Mouse (Mus musculus) stomach, postnatal 0 days (tissue): Measurements from ENCODE around the gene Gzmf. TPM values are rescaled to one million over a fixed set of nuclear protein-coding genes. Genes with fewer than 3 reads are reported as not detected.
"Not testable (repeated sequence)": the region's sequence is repeated elsewhere in the genome, so short reads cannot be mapped to it uniquely, and the experiment has no call there.

Source experiments
- ATAC-seq: fragments of 200-750 bp; cut with Nextera tagmentation; 2 replicates; pipeline ENCODE4 v1.8.0; 2017; ENCODE audit not compliant: low FRiP score, low TSS enrichment
- DNase-seq: peaks from one replicate; pipeline ENCODE4 v3.0.0-alpha.2; 2016; ENCODE audit warnings: low spot score
- H3K27ac ChIP-seq: fragments of 300-500 bp; sonication (generic); replicated peaks from 2 replicates; pipeline ENCODE4 v1.5.1; 2014; ENCODE audit warnings: mild to moderate bottlenecking, control low read depth
- H3K27me3 ChIP-seq: fragments of 300-500 bp; sonication (generic); 2 replicates; pipeline ENCODE4 v1.6.1; 2014; ENCODE audit warnings: low read length; ENCODE audit not compliant: control insufficient read depth, insufficient read depth
- H3K36me3 ChIP-seq: fragments of 300-500 bp; sonication (generic); 2 replicates; pipeline ENCODE4 v1.6.1; 2014; ENCODE audit warnings: low read length, mixed read lengths; ENCODE audit not compliant: control insufficient read depth, insufficient read depth
- H3K4me1 ChIP-seq: fragments of 300-500 bp; sonication (generic); replicated peaks from 2 replicates; pipeline ENCODE4 v1.6.1; 2014; ENCODE audit warnings: antibody characterized with exemption; ENCODE audit not compliant: control insufficient read depth, insufficient read depth
- H3K4me2 ChIP-seq: fragments of 300-500 bp; sonication (generic); replicated peaks from 2 replicates; pipeline ENCODE4 v1.6.1; 2014; ENCODE audit warnings: low read depth, mild to moderate bottlenecking, control low read depth, moderate library complexity
- H3K4me3 ChIP-seq: fragments of 300-500 bp; sonication (generic); 2 replicates; pipeline ENCODE4 v1.5.1; 2014; ENCODE audit warnings: low read depth, low read length, control low read depth
- H3K9ac ChIP-seq: fragments of 300-500 bp; sonication (generic); 2 replicates; pipeline ENCODE4 v1.6.1; 2014; ENCODE audit warnings: mild to moderate bottlenecking, low read length, control low read depth, mixed read lengths
- H3K9me3 ChIP-seq: fragments of 300-500 bp; sonication (generic); 2 replicates; pipeline ENCODE4 v1.6.1; 2016; ENCODE audit warnings: low read length; ENCODE audit not compliant: control insufficient read depth
- CTCF ChIP-seq: IDR thresholded peaks from 2 replicates; pipeline ENCODE4 v1.5.1; 2016; ENCODE audit warnings: antibody characterized with exemption, low read depth, mild to moderate bottlenecking, moderate library complexity
- EP300 ChIP-seq: optimal IDR thresholded peaks from 2 replicates; pipeline ENCODE3; 2016; ENCODE audit warnings: antibody characterized with exemption
- WGBS: fragments of 180-500 bp; shearing (Covaris S2); extraction: QIAGEN DNeasy Blood & Tissue Kit; methylation state at CpG from one replicate; pipeline ENCODE4 v1.1.7; 2014; 5-methylcytosine and 5-hydroxymethylcytosine counted together
- polyA plus RNA-seq: library from polyadenylated mRNA; unstranded; fragments of >200 nt; fragmentation: Nextera tagmentation; extraction: Ambion mirVana; gene quantifications from 2 replicates; pipeline ENCODE4 v1.2.1, GENCODE M21; 2015

Gene Gzmf
- polyA plus RNA-seq: not detected in 2 replicates

DNA sequence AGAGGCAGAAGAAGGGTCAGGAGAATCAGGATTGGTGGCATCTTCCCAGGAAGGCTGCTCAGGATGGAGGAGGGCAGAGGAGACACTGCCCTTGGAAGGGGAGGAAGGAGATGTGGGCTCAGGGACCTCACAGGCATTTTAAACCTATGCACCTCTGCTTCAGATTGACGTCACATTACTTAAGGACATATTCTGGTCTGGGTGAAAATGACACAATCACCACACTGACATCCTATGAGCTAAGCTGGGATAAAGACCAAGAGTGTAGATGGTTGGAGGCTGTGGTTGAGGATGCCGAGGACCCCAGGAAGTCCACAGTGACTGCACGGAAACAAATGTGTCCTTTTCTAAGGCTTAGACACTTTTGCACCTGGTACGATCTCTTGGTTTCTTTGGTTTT lies at the start of gene Gzmf:
TSS of gene Gzmf (minus strand) at position 101 of the 400 bp plus-strand sequence.
- H3K9me3 ChIP-seq: no peaks in the 10 kb centered on the region
- H3K4me2 ChIP-seq: no peak within 1 kb of the TSS
- no peaks in the 10 kb centered on the region for H3K36me3 ChIP-seq
- H3K9ac ChIP-seq: no peak within 1 kb of the TSS
- no peaks in the 10 kb centered on the region for H3K27me3 ChIP-seq
- TF ChIP-seq CTCF (no peak), EP300 (no peak)
- DNase-seq (no peak), ATAC-seq (no peak)
- 88% methylated on average over 4 of the region's 4 CpGs for WGBS
- H3K27ac ChIP-seq: no peak within 1 kb of the TSS
- H3K4me3 ChIP-seq: no peak within 1 kb of the TSS
- no peaks in the 10 kb centered on the region for H3K4me1 ChIP-seq

DNA sequence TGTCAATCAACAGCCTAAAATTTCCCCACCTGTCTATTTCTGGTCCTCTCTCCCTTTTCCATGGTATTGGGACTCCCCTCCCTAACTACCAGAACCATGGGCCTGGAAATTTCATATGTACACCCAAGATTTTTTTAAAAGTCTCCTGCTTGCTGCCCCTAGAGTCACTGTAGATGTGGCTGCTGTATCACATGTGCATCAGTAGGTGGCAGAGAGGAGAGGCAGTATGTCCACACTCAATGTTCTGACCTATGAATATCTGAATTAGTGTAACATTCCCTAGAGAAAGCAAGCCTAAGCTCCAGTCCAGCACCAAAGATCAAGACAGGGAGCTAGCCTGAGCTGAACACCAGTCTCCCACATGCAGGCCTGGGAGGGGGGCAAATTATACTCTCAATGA lies 29.2 kb upstream of the Gzmf start:
- no peak for ATAC-seq
- no peak overlapping the region for H3K9ac ChIP-seq

DNA sequence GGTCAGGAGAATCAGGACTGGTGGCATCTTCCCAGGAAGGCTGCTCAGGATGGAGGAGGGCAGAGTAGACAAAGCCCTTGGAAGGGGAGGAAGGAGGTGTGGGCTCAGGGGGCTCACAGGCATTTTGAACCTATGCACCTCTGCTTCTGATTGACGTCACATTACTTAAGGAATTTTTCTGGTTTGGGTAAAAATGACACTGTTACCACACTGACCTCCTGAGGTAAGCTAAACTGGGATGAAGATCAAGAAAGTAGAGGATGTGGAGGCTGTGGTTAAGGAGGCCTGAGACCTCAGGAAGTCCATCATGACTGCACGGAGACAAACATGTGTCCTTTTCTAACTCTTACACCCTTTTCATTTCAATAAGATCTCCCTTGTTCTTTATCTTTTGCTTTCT lies 23.3 kb upstream of the Gzmf start, which contains the start of gene Gzmc:
TSS of gene Gzmc (minus strand) at position 101 of the 400 bp plus-strand sequence.
- no peaks in the 10 kb centered on the region for H3K36me3 ChIP-seq
- no peaks in the 10 kb centered on the region for H3K9me3 ChIP-seq
- DNase-seq (no peak), ATAC-seq (no peak)
- no peak within 1 kb of the TSS for H3K4me2 ChIP-seq
- TF ChIP-seq CTCF (no peak), EP300 (no peak)
- no peaks in the 10 kb centered on the region for H3K27me3 ChIP-seq
- no peak within 1 kb of the TSS for H3K9ac ChIP-seq
- H3K4me3 ChIP-seq: no peak within 1 kb of the TSS
- whole genome bisulfite sequencing: 71% methylated on average over 2 of the region's 2 CpGs
- no peak within 1 kb of the TSS for H3K27ac ChIP-seq
- H3K4me1 ChIP-seq: no peaks in the 10 kb centered on the region

More for the DNA sequence above, 29.2 kb upstream of the Gzmf start:
- DNase-seq: no peak
- no peak overlapping the region for H3K27ac ChIP-seq
- no peaks in the 10 kb centered on the region for H3K27me3 ChIP-seq
- no peaks in the 10 kb centered on the region for H3K9me3 ChIP-seq
- no peak overlapping the region for H3K4me2 ChIP-seq
- no peaks in the 10 kb centered on the region for H3K36me3 ChIP-seq
- no peaks in the 10 kb centered on the region for H3K4me1 ChIP-seq
- TF ChIP-seq EP300 (no peak), CTCF (peak; percentile 54)
- H3K4me3 ChIP-seq: no peak overlapping the region

DNA sequence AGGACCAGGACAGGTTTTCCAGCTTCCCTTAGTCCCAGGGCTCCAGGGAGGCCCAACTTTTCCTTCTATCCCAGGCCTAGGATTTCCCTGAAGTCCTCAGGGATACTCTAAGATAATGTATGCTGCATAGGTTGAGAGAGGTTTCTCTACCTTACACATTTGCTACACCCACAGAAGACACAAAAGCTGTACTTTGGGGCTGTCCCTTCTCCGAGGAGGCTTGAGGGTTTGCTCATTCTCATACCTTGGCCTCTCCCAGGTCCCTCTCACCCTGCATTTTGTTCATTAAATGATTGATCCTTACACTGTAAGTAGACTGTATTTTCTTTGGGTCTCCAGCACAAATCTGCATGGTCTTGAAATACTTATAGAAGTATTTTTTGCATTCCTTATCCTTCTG lies 5.6 kb downstream of the Gzmf start:
- Histone ChIP-seq H3K36me3 (no peaks in the 10 kb centered on the region), H3K27me3 (no peaks in the 10 kb centered on the region), H3K27ac (no peak overlapping the region), H3K4me3 (no peak overlapping the region), H3K9ac (no peak overlapping the region), H3K9me3 (no peaks in the 10 kb centered on the region), H3K4me2 (no peak overlapping the region), H3K4me1 (no peaks in the 10 kb centered on the region)
- TF ChIP-seq CTCF: no peak
- no peak for TF ChIP-seq EP300
- DNase-seq: no peak
- WGBS: 71% methylated on average over 1 of the region's 1 CpGs
- ATAC-seq: no peak

DNA sequence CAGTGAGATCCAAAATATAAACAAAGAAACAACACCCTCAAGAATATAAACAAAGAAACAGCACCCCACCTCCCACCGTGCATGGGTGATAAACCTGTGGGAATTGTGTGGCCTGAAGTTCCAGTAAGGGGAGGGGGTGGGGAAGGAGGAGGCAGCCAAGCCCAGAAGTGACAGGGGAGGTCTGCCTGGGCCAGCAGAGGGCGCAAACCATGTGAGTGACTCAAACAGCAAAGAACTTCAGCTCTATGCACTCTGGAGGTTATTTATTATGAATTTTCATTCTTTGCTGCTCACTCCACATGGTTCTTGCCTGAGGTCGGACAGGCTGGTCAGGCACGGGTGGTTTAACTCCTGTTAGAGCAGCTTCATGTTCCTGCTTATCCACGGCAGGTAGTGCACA lies 6.2 kb downstream of the Gzmf start:
- ATAC-seq, H3K9me3 ChIP-seq, H3K36me3 ChIP-seq, H3K4me3 ChIP-seq, H3K4me1 ChIP-seq, H3K9ac ChIP-seq, H3K27me3 ChIP-seq, H3K4me2 ChIP-seq, H3K27ac ChIP-seq: not testable (repeated sequence)
- peak; percentile 75 for DNase-seq
- TF ChIP-seq CTCF: peak; percentile 73
- 32% methylated on average over 5 of the region's 5 CpGs for WGBS

DNA sequence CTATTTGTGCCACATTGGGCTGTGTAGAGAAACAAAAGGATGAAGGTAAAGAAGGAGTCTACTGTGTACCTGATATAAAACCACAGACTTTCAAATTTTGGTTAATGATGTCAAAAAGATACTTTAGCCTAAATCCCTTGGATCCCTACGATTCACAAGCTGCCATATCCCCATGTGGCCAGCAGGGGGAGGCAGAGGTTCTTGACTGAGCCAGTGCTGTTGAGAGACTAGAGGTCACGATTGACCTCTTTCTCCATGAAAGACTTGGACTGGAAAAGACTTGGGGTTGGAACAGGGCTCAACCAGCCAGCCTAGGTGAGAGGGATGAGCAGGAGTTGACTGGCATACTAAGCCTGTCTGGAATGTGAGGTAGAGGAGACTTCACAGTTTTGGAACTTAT lies 7.2 kb downstream of the Gzmf start:
- no peak for TF ChIP-seq EP300
- peak; percentile 95 for TF ChIP-seq CTCF
- no peak overlapping the region for H3K9ac ChIP-seq
- H3K27me3 ChIP-seq: no peaks in the 10 kb centered on the region
- WGBS: 1% methylated on average over 2 of the region's 2 CpGs
- H3K4me3 ChIP-seq: no peak overlapping the region
- no peak overlapping the region for H3K4me2 ChIP-seq
- no peak overlapping the region for H3K27ac ChIP-seq
- no peaks in the 10 kb centered on the region for H3K4me1 ChIP-seq
- DNase-seq (peak; percentile 71), ATAC-seq (no peak)
- H3K36me3 ChIP-seq: no peaks in the 10 kb centered on the region
- no peaks in the 10 kb centered on the region for H3K9me3 ChIP-seq
